Mouse (Mus musculus): Measurements from ENCODE around the gene Lrig3.

Gene Lrig3

DNA sequence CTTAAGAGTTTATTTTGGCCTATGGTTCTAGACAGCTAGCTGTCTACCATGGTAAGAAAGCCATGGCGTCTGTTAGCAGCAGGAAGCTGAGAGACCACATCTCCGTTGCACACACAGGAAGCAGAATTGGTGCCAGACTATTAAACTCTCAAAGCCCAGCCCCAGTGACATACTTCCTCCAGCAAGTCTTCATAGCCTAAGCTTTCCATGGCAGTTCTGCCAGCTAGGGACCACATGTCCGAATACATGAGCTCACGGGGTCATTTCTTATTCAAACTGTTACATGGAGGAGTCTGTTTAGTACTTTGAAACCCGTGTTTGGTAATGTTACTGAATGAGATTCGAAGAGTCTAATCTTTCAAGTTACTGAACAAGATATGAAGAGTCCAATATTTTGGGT is 33.6 kb downstream of the Lrig3 start:
- in situ Hi-C loops (cut with MboI; ENCODE audit: low sequenced_read_pairs): no loop called here

- in situ Hi-C loops (cut with MboI; ENCODE audit: low sequenced_read_pairs): no loop called here
Measured at GRCm38 (mm10) chr10:126000861-126001390, 35.0 kb downstream of the Lrig3 start.

- in situ Hi-C loops (cut with MboI; ENCODE audit: low sequenced_read_pairs): no loop called here
Measured at GRCm38 (mm10) chr10:126002081-126002755, 36.2 kb downstream of the Lrig3 start.

- in situ Hi-C loops (cut with MboI; ENCODE audit: low sequenced_read_pairs): no loop called here
Measured at GRCm38 (mm10) chr10:126002818-126003506, 37.0 kb downstream of the Lrig3 start.

DNA sequence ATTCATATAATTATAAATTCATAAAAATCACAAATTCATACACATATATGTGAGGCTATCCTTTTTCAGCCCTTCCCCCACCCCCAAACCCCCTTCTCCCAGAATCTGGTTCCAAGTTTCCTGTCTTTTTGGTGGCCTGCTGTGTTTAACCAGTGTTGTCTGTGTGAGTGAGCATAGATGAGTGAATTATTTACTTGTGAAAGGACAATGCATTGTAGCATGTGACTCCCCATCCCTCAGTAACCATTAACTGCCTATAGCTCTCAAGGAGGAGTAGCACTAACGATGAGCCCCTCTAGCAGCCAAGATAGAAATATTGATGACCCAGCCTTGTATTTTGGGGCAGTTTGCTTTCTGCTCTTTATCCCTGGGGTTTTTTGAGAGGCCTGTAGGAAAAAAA is 37.9 kb downstream of the Lrig3 start:
- in situ Hi-C loops (cut with MboI; ENCODE audit: low sequenced_read_pairs): no loop called here

DNA sequence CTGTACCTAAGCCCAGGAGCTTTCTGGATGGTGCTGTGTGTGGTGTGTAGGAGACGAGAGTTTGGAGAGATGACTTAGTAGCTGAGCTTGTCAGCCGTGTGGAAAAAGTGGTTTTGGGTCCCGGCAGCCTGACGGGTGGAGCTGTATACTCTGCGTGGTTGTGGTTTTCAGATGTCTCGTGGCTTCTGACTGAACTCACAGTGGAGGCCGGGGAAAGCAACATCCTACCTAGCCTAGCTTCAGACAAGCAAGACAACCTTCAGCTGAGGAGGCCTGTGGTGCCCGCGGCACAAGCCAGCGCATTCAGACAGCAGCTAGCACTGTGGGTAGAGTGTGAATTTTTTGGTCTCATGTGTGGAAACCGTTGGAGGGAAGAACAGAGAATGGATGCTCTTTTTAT is 47.7 kb downstream of the Lrig3 start:
- in situ Hi-C loops (cut with MboI; ENCODE audit: low sequenced_read_pairs): no loop called here

DNA sequence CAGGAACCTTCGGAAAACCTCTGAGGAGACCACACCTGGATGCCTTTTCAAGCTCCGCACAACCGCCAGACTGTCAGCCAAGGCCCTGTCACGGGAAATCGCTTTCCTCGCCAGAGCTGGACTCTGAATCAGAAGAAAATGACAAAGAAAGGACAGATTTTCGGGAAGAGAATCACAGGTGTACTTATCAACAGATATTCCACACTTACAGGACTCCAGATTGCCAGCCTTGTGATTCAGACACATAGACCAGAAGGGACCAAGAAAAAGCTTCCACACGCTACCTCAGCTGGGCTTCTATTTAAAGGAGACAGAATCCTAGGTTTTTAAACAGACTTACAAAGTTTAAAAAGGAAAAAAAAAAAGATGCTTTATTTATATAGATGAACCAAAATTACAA is 48.7 kb downstream of the Lrig3 start:
- in situ Hi-C loops (cut with MboI; ENCODE audit: low sequenced_read_pairs): no loop called here

DNA sequence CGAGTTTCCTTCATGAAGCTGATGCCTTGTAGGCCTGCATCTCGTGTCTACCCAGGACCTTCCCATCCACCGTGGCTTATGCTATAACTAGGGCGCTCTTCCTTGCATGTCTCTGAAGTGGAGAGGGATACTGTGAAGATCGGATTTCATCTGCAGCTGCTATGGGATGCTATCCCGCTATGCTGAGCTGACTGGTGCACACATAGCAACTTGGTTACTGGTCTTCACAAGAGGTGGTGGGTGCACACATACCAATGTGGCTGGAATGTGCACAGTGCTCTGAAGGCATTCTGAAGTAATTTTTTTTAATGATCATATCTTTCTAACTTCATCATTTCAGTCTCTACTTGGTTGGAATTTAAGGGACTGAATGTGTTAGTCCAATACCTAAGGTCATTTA is 49.7 kb downstream of the Lrig3 start:
- in situ Hi-C loops (cut with MboI; ENCODE audit: low sequenced_read_pairs): no loop called here

DNA sequence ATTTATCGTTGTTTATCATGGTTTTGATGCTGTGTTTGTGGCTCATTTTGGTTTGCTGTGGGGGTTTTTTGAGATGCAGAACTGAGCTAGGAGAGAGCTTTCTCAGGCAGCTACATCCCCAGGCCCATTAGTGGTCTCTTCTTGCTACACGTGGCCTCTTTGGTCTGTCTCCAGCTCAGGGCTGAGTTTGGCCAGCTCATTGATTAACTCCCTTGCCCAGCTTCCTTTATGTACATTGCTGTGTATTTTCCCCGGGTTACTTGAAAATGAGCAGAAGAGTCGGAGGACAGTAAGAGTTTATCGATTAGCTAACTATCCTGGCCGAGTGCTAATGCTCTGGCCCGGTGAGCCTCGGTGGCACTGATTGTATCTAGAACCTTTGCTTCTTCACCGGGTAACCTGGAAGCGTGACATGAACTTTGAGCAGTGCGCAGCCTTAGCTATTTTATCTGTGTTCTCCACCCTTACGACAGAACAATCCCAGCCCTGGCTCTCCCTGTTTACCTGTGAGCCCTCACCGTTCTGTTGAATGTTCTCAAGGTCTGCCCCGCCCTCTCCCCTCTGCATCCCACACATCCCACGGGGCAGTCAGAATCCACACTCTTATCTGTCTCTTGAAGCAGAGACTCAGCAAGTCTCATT is 53.5 kb downstream of the Lrig3 start:
- in situ Hi-C loops (cut with MboI; ENCODE audit: low sequenced_read_pairs): no loop called here

- in situ Hi-C loops (cut with MboI; ENCODE audit: low sequenced_read_pairs): no loop called here
Measured at GRCm38 (mm10) chr10:126028574-126029440, 62.8 kb downstream of the Lrig3 start.

GRCm38 (mm10) chr10:126029441-126030114 is 63.6 kb downstream of the Lrig3 start:
- in situ Hi-C loops (cut with MboI; ENCODE audit: low sequenced_read_pairs): no loop called here

DNA sequence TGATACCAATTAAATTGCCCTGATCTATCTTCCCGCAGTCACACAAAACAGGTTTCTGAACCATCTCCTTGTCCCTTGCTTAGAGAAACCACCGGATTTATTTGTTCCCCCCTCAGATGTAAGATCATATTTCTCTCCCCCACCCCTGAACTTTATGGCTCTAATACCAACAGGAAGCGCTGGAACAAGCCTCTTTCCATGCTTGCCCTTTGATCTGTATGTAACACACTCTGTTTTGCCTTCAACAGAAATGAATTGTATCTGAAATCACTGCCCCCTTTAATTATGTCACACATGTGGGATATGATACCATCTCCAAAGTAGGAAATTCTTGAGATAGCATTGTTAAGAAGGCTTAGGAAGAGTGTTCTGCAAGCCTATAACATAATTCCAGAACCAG is 90.9 kb downstream of the Lrig3 start:
- in situ Hi-C loops (cut with MboI; ENCODE audit: low sequenced_read_pairs): no loop called here

GRCm38 (mm10) chr10:126062812-126063211 is 96.8 kb downstream of the Lrig3 start:
- in situ Hi-C loops (cut with MboI; ENCODE audit: low sequenced_read_pairs): no loop called here
